Mouse (Mus musculus): Measurements from ENCODE around the gene Tmem265. TPM values are rescaled to one million over a fixed set of nuclear protein-coding genes. Genes with fewer than 3 reads are reported as not detected.

Tmem265 gene
- polyA plus RNA-seq, 1 experiment from 2014 or later = 6.3 TPM

DNA sequence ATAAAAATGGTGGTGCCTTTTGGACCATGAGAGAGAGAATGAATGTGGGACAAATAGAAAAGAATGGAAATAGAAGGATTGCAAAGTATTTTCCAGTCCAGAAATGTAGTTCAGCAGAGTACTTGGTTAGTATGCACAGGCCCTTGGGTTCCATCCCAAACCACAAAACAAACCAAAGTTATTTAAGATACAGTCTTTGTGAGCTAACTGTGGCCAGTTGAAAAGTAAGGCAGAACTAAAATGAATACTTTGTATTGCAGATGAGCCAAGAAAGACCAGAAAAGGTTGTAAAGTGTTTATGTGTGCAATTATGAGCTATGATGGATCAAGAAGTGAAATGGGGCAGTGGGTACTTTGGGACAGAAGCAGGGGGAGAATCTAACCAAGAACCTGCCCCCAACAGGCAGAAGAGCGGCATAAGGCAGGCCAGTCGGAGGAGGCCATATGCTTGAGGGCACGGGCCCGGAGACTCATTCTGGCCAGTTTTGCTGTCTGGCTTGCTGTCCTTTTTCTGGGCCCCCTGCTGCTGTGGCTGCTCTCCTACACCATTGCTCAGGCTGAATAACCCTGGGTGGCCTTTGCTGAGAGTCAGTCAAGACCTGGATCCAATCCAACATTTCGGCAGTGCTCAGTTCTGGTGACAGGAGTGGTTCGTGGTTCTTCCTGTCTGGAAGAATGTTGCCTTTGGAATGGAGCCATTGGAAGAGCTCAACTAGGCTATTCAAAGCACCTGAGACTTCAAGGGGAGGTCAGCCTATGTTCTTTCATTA is 3.4 kb downstream of the Tmem265 start:
- 75% methylated on average over 6 of the region's 6 CpGs for WGBS
- peaks cover 69% of the 10 kb centered on the region for H3K36me3 ChIP-seq
- no peak for ATAC-seq (ENCODE audit: low FRiP score, low read depth)
- no peaks in the 10 kb centered on the region for H3K9me3 ChIP-seq
- H3K9ac ChIP-seq (replicated peaks) = no peak overlapping the region
- H3K4me1 ChIP-seq = no peaks in the 10 kb centered on the region
- no peak overlapping the region for H3K4me2 ChIP-seq (replicated peaks)
- no peak overlapping the region for H3K27ac ChIP-seq (replicated peaks)
- H3K4me3 ChIP-seq = no peak overlapping the region
- no peaks in the 10 kb centered on the region for H3K27me3 ChIP-seq

DNA sequence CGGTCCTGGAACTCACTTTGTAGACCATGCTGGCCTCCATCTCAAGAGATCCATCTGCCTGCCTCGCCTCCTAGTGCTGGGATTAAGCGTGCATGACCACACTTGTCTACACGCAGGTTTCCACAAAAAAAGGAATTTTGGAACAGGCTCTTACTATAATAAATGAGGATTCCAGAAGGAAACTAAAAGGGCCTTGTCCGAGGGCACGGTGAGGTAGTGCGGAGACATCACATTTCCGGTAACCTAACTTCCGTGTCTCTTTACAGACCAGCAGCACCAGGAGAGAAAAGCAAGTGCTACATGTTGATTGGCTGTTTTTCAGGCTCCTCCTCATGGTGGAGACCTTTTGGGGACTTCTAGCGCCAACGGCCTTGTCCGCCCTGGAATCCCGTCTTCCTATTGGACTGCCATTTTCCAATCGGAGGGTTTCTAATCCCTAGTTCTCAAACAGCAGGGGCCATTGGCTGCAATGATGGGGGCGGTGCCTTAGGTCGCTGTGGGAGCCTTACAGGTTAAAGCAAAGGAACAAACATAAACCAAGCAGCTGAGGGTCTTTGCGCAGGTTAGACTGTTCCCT is 11.8 kb downstream of the Tmem265 start, which contains the start of gene Phkg2:
Gene Phkg2 (plus strand): TSS at position 446 of the 577 bp plus-strand sequence.
- WGBS = under 1% methylated on average over 16 of the region's 17 CpGs
- peak within 1 kb of the TSS; percentile 64 for H3K4me3 ChIP-seq
- peak within 1 kb of the TSS; percentile 69 for H3K27ac ChIP-seq (replicated peaks)
- H3K9me3 ChIP-seq = no peaks in the 10 kb centered on the region
- H3K27me3 ChIP-seq = no peaks in the 10 kb centered on the region
- peaks cover 21% of the 10 kb centered on the region for H3K4me1 ChIP-seq
- peak; percentile 98 for ATAC-seq (ENCODE audit: low FRiP score, low read depth)
- H3K4me2 ChIP-seq (replicated peaks) = peak within 1 kb of the TSS; percentile 87
- H3K36me3 ChIP-seq = peaks cover 13% of the 10 kb centered on the region
- H3K9ac ChIP-seq (replicated peaks) = peak within 1 kb of the TSS; percentile 85

DNA sequence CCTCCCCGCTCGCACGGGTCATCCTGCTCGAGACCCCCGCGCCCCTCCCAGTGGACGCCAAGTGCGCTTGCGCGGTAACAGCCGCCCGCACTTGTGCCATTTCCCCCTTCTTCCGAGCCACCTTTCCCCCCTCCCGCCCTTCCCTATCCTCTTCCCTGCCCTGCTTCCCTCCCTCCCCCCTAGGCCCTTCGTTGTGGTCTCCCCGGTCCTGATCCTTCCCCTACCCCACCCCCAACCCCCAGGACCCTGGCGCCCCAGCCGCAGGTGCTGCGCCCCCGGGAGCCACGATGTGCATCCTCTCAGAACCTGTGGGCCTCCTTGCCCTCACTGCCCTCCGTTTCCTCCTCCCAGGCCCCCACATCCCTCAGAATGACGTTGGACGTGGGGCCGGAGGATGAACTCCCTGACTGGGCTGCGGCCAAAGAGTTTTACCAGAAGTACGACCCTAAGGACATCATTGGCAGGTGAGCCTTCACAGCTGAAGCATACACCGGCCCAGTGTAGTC is 12.4 kb downstream of the Tmem265 start:
- Histone ChIP-seq H3K4me3 (peak overlapping the region; percentile 64), H3K36me3 (peaks cover 16% of the 10 kb centered on the region), H3K27ac (replicated peaks) (peak overlapping the region; percentile 69), H3K9ac (replicated peaks) (peak overlapping the region; percentile 85), H3K4me1 (peaks cover 21% of the 10 kb centered on the region), H3K27me3 (no peaks in the 10 kb centered on the region), H3K4me2 (replicated peaks) (peak overlapping the region; percentile 87), H3K9me3 (no peaks in the 10 kb centered on the region)
- peak; percentile 5; the same call in 1 of the 2 replicates for ATAC-seq (ENCODE audit: low FRiP score, low read depth)
- 1% methylated on average over 18 of the region's 28 CpGs for WGBS

DNA sequence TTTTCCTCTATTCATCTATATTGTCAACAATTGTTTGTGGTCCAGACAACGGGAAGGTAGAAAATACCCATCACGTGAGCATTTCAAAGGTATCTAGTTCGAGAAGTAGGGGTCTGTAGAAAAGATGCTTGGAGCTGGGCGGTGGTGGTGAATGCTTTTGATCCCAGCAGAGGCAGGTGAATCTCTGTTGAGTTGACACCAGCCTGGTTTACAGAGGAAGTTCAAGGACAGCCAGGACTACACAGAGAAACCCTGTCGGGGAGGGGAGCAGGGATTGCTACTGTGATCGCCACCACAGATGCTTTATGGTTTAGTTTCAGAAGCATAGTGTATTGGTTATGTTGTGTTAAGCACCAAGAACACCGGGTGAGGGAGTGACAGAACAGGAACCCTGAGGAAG is 12.9 kb downstream of the Tmem265 start:
- 24% methylated on average over 7 of the region's 7 CpGs for WGBS
- peak overlapping the region; percentile 87 for H3K4me2 ChIP-seq (replicated peaks)
- no peak overlapping the region for H3K27ac ChIP-seq (replicated peaks)
- H3K27me3 ChIP-seq = no peaks in the 10 kb centered on the region
- peaks cover 20% of the 10 kb centered on the region for H3K36me3 ChIP-seq
- peak overlapping the region; percentile 85 for H3K9ac ChIP-seq (replicated peaks)
- peaks cover 21% of the 10 kb centered on the region for H3K4me1 ChIP-seq
- H3K4me3 ChIP-seq = peak overlapping the region; percentile 64
- no peaks in the 10 kb centered on the region for H3K9me3 ChIP-seq
- no peak for ATAC-seq (ENCODE audit: low FRiP score, low read depth)

DNA sequence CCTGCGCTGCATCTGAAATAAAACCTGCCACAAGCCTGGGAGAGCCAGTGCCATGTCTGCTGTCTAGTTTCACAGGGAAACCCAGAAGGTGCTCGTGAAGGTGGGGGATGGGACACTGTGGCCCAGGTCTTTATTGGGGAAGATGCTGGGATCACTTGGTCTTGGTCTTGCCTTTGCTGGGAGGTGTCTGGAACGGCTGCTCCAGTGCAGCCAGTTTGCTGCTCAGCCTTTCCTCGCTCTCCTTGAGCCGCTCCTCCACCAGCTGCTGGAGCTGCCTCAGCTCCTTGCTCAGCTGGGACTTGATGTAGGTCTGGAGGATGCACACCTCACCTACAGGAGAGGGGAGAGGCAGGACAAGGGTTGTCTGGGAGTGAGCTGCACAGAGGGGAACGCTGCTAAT is 22.1 kb downstream of the Tmem265 start:
- Histone ChIP-seq H3K27ac (replicated peaks) (no peak overlapping the region), H3K36me3 (peaks cover 67% of the 10 kb centered on the region), H3K4me3 (no peak overlapping the region), H3K27me3 (no peaks in the 10 kb centered on the region), H3K9me3 (no peaks in the 10 kb centered on the region), H3K4me2 (replicated peaks) (no peak overlapping the region), H3K9ac (replicated peaks) (no peak overlapping the region), H3K4me1 (peaks cover 9% of the 10 kb centered on the region)
- no peak for ATAC-seq (ENCODE audit: low FRiP score, low read depth)
- WGBS = 97% methylated on average over 6 of the region's 6 CpGs

DNA sequence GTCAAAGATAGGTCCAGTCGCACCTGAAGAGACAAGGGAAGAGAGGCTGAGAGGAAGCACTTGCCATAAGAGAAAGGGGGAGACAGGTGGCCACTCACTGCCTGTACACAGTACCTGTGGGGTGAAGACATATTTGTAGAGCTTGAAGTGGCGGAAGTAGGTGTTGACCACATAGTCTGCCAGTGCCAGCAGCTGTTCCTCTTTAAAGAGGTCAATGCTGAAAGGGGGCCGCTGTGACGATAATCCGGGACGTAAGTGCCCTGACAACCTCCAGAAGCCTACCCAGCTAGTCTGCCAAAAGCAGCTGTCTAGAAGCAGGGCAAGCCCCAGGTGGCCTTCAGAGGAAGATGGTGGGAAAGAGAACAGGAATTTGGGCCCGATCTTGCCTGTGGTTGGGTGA is 23.8 kb downstream of the Tmem265 start:
- H3K27ac ChIP-seq (replicated peaks) = no peak overlapping the region
- WGBS = 93% methylated on average over 7 of the region's 7 CpGs
- H3K36me3 ChIP-seq = peaks cover 54% of the 10 kb centered on the region
- H3K27me3 ChIP-seq = no peaks in the 10 kb centered on the region
- no peaks in the 10 kb centered on the region for H3K9me3 ChIP-seq
- peaks cover 16% of the 10 kb centered on the region for H3K4me1 ChIP-seq
- no peak overlapping the region for H3K4me3 ChIP-seq
- no peak overlapping the region for H3K9ac ChIP-seq (replicated peaks)
- H3K4me2 ChIP-seq (replicated peaks) = no peak overlapping the region
- no peak for ATAC-seq (ENCODE audit: low FRiP score, low read depth)

DNA sequence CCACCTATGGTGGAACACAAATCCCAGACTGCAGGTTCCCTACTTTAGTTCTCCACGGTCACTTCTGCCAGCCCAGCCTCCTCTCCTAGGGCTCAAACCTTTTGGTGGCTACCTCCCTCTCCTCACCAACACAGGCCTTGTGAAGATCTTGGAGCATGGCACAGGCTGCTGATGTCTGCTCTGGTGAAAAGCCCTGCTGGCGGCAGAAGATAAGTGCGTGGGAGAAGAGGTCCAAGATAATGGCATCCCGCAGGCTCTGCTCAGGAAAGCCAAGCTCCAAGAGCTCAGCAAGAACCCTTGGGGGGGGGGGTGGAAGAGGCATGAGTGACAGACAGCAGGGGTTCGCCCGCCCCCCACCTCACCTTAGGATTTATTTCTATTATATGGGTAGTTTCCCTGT is 25.0 kb downstream of the Tmem265 start:
- Histone ChIP-seq H3K36me3 (peaks cover 55% of the 10 kb centered on the region), H3K27ac (replicated peaks) (no peak overlapping the region), H3K9me3 (no peaks in the 10 kb centered on the region), H3K9ac (replicated peaks) (no peak overlapping the region), H3K27me3 (no peaks in the 10 kb centered on the region), H3K4me3 (no peak overlapping the region), H3K4me1 (peaks cover 16% of the 10 kb centered on the region), H3K4me2 (replicated peaks) (no peak overlapping the region)
- ATAC-seq (ENCODE audit: low FRiP score, low read depth) = no peak
- WGBS = 87% methylated on average over 6 of the region's 6 CpGs

DNA sequence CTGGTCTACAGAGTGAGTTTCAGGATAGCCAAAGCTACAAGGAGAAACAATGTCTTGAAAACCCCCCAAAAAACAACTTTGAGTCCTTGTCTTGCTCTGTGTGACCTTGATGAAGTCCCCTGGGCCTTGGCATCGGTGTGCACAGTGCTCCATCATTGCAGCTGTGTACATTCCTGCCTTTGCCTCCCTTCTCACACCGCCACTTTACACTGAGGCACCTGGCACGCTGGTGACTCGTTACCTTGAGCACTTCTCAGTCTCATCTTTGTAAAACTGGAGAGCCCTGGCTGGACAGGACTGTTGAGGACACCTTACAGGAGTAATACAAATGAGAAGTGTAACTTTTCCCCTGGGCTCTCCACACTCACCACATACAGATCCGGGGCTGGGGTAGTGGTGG is 26.0 kb downstream of the Tmem265 start:
- 75% methylated on average over 5 of the region's 5 CpGs for WGBS
- Histone ChIP-seq H3K27me3 (no peaks in the 10 kb centered on the region), H3K4me3 (peak overlapping the region; percentile 89), H3K27ac (replicated peaks) (peak overlapping the region; percentile 83; the same call in 1 of the 2 replicates), H3K36me3 (peaks cover 55% of the 10 kb centered on the region), H3K9ac (replicated peaks) (peak overlapping the region; percentile 56; the same call in 1 of the 2 replicates), H3K4me1 (peaks cover 16% of the 10 kb centered on the region), H3K9me3 (no peaks in the 10 kb centered on the region), H3K4me2 (replicated peaks) (peak overlapping the region; percentile 83)
- ATAC-seq (ENCODE audit: low FRiP score, low read depth) = no peak

DNA sequence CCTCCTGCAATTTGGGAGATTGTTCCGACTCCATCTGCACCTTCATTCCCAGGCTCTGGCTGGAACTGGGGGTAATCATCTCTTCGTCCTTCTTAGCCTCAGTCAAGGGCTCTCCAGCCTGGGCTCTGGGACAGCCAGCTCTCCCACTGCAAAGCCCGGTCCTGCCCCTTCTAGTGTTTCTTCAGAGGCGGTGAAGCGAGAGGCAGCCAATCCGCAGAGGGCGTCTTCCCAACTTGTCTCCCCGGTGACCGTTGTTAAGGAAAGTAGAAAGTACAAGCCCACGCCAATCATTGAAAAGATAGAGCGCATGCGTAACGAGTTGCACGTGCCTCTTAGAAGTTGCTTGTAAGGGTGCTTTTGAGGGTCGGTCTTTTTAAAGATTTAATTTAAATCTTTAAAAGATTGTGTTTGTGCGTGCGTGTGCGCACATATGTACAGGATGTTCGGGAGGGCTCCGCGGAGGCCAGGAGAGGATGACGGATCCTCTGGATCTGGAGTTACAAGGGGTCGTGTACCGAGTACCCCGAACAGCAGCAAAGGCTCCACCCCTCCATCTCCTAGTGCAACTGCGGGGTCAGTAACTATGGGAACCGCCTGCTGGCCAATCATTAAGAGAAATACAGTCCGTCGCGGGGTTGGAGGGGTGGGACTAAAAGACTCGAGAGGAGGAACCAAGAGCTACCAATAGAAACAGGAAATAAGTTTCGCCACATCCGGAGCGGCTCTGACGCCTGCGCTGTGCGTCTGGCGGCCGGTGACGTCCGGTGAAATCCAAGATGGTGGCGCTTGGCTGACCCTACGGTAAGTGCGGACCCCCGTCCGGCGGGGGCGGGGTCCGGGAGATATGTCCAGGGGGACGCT is 27.1 kb downstream of the Tmem265 start, which contains the start of the genes Ccdc189 and Rnf40:
Gene Ccdc189 (minus strand): TSS at position 585 of the 861 bp plus-strand sequence.
Gene Rnf40 (plus strand): TSS at position 757 of the 861 bp plus-strand sequence.
- WGBS = under 1% methylated on average over 50 of the region's 50 CpGs
- H3K4me1 ChIP-seq = peaks cover 16% of the 10 kb centered on the region
- H3K4me3 ChIP-seq = peak within 1 kb of the TSS; percentile 89
- peak within 1 kb of the TSS; percentile 83 for H3K4me2 ChIP-seq (replicated peaks)
- H3K27ac ChIP-seq (replicated peaks) = peak within 1 kb of the TSS; percentile 83
- no peaks in the 10 kb centered on the region for H3K9me3 ChIP-seq
- peak within 1 kb of the TSS; percentile 83 for H3K9ac ChIP-seq (replicated peaks)
- ATAC-seq (ENCODE audit: low FRiP score, low read depth) = peak; percentile 98
- peaks cover 55% of the 10 kb centered on the region for H3K36me3 ChIP-seq
- H3K27me3 ChIP-seq = no peaks in the 10 kb centered on the region

DNA sequence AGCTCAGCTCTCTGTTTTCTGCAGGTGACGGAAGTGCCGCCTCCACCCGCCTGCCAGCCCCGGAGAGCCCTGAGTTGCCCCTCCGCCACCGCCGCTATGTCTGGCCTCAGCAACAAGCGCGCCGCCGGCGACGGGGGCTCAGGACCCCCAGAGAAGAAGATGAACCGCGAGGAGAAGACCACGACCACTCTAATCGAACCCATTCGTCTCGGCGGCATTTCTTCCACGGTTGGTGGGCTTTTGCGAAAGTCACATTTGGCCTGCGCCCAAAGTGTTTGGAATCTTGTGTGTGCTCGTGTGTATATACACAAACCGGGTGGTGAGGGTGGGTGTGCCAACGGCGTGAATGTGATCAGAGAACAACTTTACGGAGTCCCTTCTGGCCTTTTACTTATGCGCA is 27.7 kb downstream of the Tmem265 start:
- Histone ChIP-seq H3K4me3 (peak overlapping the region; percentile 89), H3K27ac (replicated peaks) (peak overlapping the region; percentile 83; the same call in 1 of the 2 replicates), H3K9ac (replicated peaks) (peak overlapping the region; percentile 83), H3K4me1 (peaks cover 16% of the 10 kb centered on the region), H3K36me3 (peaks cover 55% of the 10 kb centered on the region), H3K4me2 (replicated peaks) (peak overlapping the region; percentile 83), H3K9me3 (no peaks in the 10 kb centered on the region), H3K27me3 (no peaks in the 10 kb centered on the region)
- ATAC-seq (ENCODE audit: low FRiP score, low read depth) = no peak
- 5% methylated on average over 29 of the region's 29 CpGs for WGBS

DNA sequence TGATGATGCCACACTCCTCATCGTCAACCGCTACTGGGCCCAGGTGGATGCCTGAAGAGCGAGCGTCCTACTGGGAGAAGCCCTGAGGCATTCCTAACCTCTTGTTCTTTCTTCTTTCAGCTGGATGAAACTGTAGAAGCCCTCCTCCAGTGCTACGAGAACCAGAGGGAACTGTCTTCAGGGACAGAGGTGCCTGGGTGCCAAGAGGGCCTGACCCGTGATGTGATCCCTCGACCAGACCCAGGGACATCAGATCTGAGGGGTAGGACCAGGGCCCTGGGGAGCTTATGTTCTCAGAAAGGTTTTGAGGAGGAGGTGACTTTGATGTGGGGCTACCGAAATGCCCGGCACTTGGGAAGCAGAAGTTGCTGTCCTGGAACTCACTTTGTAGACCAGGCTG is 28.4 kb downstream of the Tmem265 start:
- H3K9me3 ChIP-seq = no peaks in the 10 kb centered on the region
- H3K27me3 ChIP-seq = no peaks in the 10 kb centered on the region
- peaks cover 55% of the 10 kb centered on the region for H3K36me3 ChIP-seq
- no peak overlapping the region for H3K27ac ChIP-seq (replicated peaks)
- peaks cover 16% of the 10 kb centered on the region for H3K4me1 ChIP-seq
- WGBS = 90% methylated on average over 9 of the region's 9 CpGs
- H3K9ac ChIP-seq (replicated peaks) = peak overlapping the region; percentile 83; the same call in 1 of the 2 replicates
- H3K4me2 ChIP-seq (replicated peaks) = peak overlapping the region; percentile 83
- ATAC-seq (ENCODE audit: low FRiP score, low read depth) = no peak
- peak overlapping the region; percentile 89; the same call in 1 of the 2 replicates for H3K4me3 ChIP-seq

Data from midbrain, embryonic 12.5 days (tissue).